8 mouse cellular contexts compared by ENCODE assay signal in genomic region chr3:87909874-87910273, GRCm38 (mm10). TPM values are rescaled to one million over a fixed set of nuclear protein-coding genes. Genes with fewer than 3 reads are reported as not detected.
DNase-seq lines count a peak whose midpoint lies in the region; ATAC-seq and TF ChIP-seq lines count a peak whose summit lies in the region.

No protein-coding gene starts in this region.

- intact Hi-C loops in left cerebral cortex, postnatal 10 days (cut with DNase I), result no loop called here

- peaks cover 31% of the 10 kb centered on the region for H3K4me1 ChIP-seq in kidney, embryonic 14.5 days (ENCODE audit: control insufficient read depth, insufficient read depth, low read length)
- peaks cover 40% of the 10 kb centered on the region for H3K4me1 ChIP-seq in bone marrow macrophage, adult 2 months (ENCODE audit: control insufficient read depth, insufficient read depth, low read length)
- H3K4me1 ChIP-seq in hindbrain, embryonic 15.5 days (replicated peaks), result peaks cover 42% of the 10 kb centered on the region

- peaks cover 20% of the 10 kb centered on the region for H3K36me3 ChIP-seq in kidney, embryonic 14.5 days (ENCODE audit: control insufficient read depth, insufficient read depth, low read length)
- H3K36me3 ChIP-seq in hindbrain, embryonic 15.5 days, result peaks cover 13% of the 10 kb centered on the region

- H3K4me3 ChIP-seq in kidney, embryonic 14.5 days (ENCODE audit: low read length), result peak overlapping the region; percentile 36
- H3K4me3 ChIP-seq in bone marrow macrophage, adult 2 months (ENCODE audit: insufficient read depth, low read length), result peak overlapping the region; percentile 26
- H3K4me3 ChIP-seq in hindbrain, embryonic 15.5 days, result no peak overlapping the region; the same call in 1 of the 2 replicates

- no peaks in the 10 kb centered on the region for H3K27me3 ChIP-seq in kidney, embryonic 14.5 days (ENCODE audit: control insufficient read depth, insufficient read depth, low read length)
- no peaks in the 10 kb centered on the region for H3K27me3 ChIP-seq in hindbrain, embryonic 15.5 days

- H3K9ac ChIP-seq in kidney, embryonic 14.5 days (ENCODE audit: low read depth, low read length), result peak overlapping the region; percentile 53; the same call in 1 of the 2 replicates
- H3K9ac ChIP-seq in hindbrain, embryonic 15.5 days, result peak overlapping the region; percentile 37

- 9% methylated on average over 4 of the region's 4 CpGs for WGBS in kidney, embryonic 14.5 days
- WGBS in hindbrain, embryonic 15.5 days, result 5% methylated on average over 4 of the region's 4 CpGs

- H3K9me3 ChIP-seq in kidney, embryonic 14.5 days (ENCODE audit: control insufficient read depth, low read length), result no peaks in the 10 kb centered on the region
- no peaks in the 10 kb centered on the region for H3K9me3 ChIP-seq in hindbrain, embryonic 15.5 days

- no peak for ATAC-seq in kidney, embryonic 14.5 days (ENCODE audit: low FRiP score, low TSS enrichment)
- no peak for ATAC-seq in hindbrain, embryonic 15.5 days (ENCODE audit: low FRiP score, low read depth)

- no peak for TF ChIP-seq POLR2A in bone marrow macrophage, adult 2 months (IDR thresholded peaks at IDR 0.05; ENCODE audit: borderline replicate concordance, low read depth, low read length)

- H3K27ac ChIP-seq in kidney, embryonic 14.5 days (ENCODE audit: low read depth, low read length), result peak overlapping the region; percentile 83
- peak overlapping the region; percentile 66 for H3K27ac ChIP-seq in bone marrow macrophage, adult 2 months (ENCODE audit: insufficient read depth, low read depth, low read length)
- H3K27ac ChIP-seq in hindbrain, embryonic 15.5 days (replicated peaks), result peak overlapping the region; percentile 81

- no peak for DNase-seq in kidney, adult 18-20 months
- peak; percentile 28 to 46 for DNase-seq in lung, postnatal 4 days
- DNase-seq in left cerebral cortex, postnatal 10 days (ENCODE audit: extremely low spot score in 1 of 2, low spot score in 2 of 2), result no peak
- no peak for DNase-seq in gastrocnemius, adult 18-20 months (ENCODE audit: low spot score)
- DNase-seq in thymus, postnatal 0 days (ENCODE audit: low spot score), result no peak

- TF ChIP-seq CTCF in bone marrow macrophage, adult 2 months (IDR thresholded peaks at IDR 0.05; ENCODE audit: low read depth, low read length), result no peak

- peak overlapping the region; percentile 69 for H3K4me2 ChIP-seq in kidney, embryonic 14.5 days (replicated peaks; ENCODE audit: low read depth, low read length)
- H3K4me2 ChIP-seq in hindbrain, embryonic 15.5 days, result peak overlapping the region; percentile 62

RNA-seq across cellular contexts. Expression of gene Hdgf, which starts 3.8 kb away (rescaled TPM):
- polyA plus RNA-seq in kidney, embryonic 14.5 days (2014; fragmentation: Nextera tagmentation; extraction: Ambion mirVana), result 231 and 254 TPM in 2 replicates
- polyA plus RNA-seq in bone marrow macrophage, adult 2 months (2012; ENCODE audit: insufficient read depth, insufficient read length, missing spikeins), result 170 and 180 TPM in 2 replicates
- 170 and 183 TPM in 2 replicates for polyA plus RNA-seq in hindbrain, embryonic 15.5 days (2015; fragmentation: Nextera tagmentation; extraction: Ambion mirVana)
- total RNA-seq in left cerebral cortex, postnatal 10 days (2021), result 100 to 1,000 TPM; 120 to 123 TPM
- total RNA-seq in gastrocnemius, adult 18-20 months (2021), result 100 to 1,000 TPM; 219 to 232 TPM
- polyA plus RNA-seq in thymus, postnatal 0 days (2015; fragmentation: Nextera tagmentation; extraction: Ambion mirVana), result 223 and 234 TPM in 2 replicates

RNA-seq across cellular contexts. Expression of gene Mrpl24, which starts 9.4 kb away (rescaled TPM):
- polyA plus RNA-seq in kidney, embryonic 14.5 days (2014; fragmentation: Nextera tagmentation; extraction: Ambion mirVana), result 76.7 and 81.0 TPM in 2 replicates
- polyA plus RNA-seq in bone marrow macrophage, adult 2 months (2012; ENCODE audit: insufficient read depth, insufficient read length, missing spikeins), result 139 and 147 TPM in 2 replicates
- polyA plus RNA-seq in hindbrain, embryonic 15.5 days (2015; fragmentation: Nextera tagmentation; extraction: Ambion mirVana), result 48.6 and 56.2 TPM in 2 replicates
- total RNA-seq in left cerebral cortex, postnatal 10 days (2021), result 10 to 100 TPM; 45.7 to 50.5 TPM
- 10 to 100 TPM; 42.2 to 49.1 TPM for total RNA-seq in gastrocnemius, adult 18-20 months (2021)
- 107 and 108 TPM in 2 replicates for polyA plus RNA-seq in thymus, postnatal 0 days (2015; fragmentation: Nextera tagmentation; extraction: Ambion mirVana)

RNA-seq across cellular contexts. Expression of gene Isg20l2, which starts 20.2 kb away (rescaled TPM):
- 34.6 and 45.5 TPM in 2 replicates for polyA plus RNA-seq in kidney, embryonic 14.5 days (2014; fragmentation: Nextera tagmentation; extraction: Ambion mirVana)
- polyA plus RNA-seq in bone marrow macrophage, adult 2 months (2012; ENCODE audit: insufficient read depth, insufficient read length, missing spikeins), result 22.0 and 22.3 TPM in 2 replicates
- 30.7 and 33.3 TPM in 2 replicates for polyA plus RNA-seq in hindbrain, embryonic 15.5 days (2015; fragmentation: Nextera tagmentation; extraction: Ambion mirVana)
- total RNA-seq in left cerebral cortex, postnatal 10 days (2021), result 10 to 100 TPM; 17.0 to 17.3 TPM
- 1 to 10 TPM; 6.3 to 8.1 TPM for total RNA-seq in gastrocnemius, adult 18-20 months (2021)
- polyA plus RNA-seq in thymus, postnatal 0 days (2015; fragmentation: Nextera tagmentation; extraction: Ambion mirVana), result 58.9 and 61.4 TPM in 2 replicates

RNA-seq across cellular contexts. Expression of gene Rrnad1, which starts 20.6 kb away (rescaled TPM):
- 19.3 and 21.6 TPM in 2 replicates for polyA plus RNA-seq in kidney, embryonic 14.5 days (2014; fragmentation: Nextera tagmentation; extraction: Ambion mirVana)
- 17.8 and 23.3 TPM in 2 replicates for polyA plus RNA-seq in bone marrow macrophage, adult 2 months (2012; ENCODE audit: insufficient read depth, insufficient read length, missing spikeins)
- polyA plus RNA-seq in hindbrain, embryonic 15.5 days (2015; fragmentation: Nextera tagmentation; extraction: Ambion mirVana), result 20.1 and 20.3 TPM in 2 replicates
- total RNA-seq in left cerebral cortex, postnatal 10 days (2021), result 10 to 100 TPM; 16.6 to 18.8 TPM
- total RNA-seq in gastrocnemius, adult 18-20 months (2021), result 1 to 10 TPM; 3.2 to 3.4 TPM
- polyA plus RNA-seq in thymus, postnatal 0 days (2015; fragmentation: Nextera tagmentation; extraction: Ambion mirVana), result 15.7 and 16.6 TPM in 2 replicates

RNA-seq across cellular contexts. Expression of gene Prcc, which starts 24.5 kb away (rescaled TPM):
- 15.6 and 16.6 TPM in 2 replicates for polyA plus RNA-seq in kidney, embryonic 14.5 days (2014; fragmentation: Nextera tagmentation; extraction: Ambion mirVana)
- 31.2 and 34.8 TPM in 2 replicates for polyA plus RNA-seq in bone marrow macrophage, adult 2 months (2012; ENCODE audit: insufficient read depth, insufficient read length, missing spikeins)
- 15.6 and 18.5 TPM in 2 replicates for polyA plus RNA-seq in hindbrain, embryonic 15.5 days (2015; fragmentation: Nextera tagmentation; extraction: Ambion mirVana)
- 10 to 100 TPM; 63.0 to 63.8 TPM for total RNA-seq in left cerebral cortex, postnatal 10 days (2021)
- total RNA-seq in gastrocnemius, adult 18-20 months (2021), result 10 to 100 TPM; 48.3 to 55.2 TPM
- polyA plus RNA-seq in thymus, postnatal 0 days (2015; fragmentation: Nextera tagmentation; extraction: Ambion mirVana), result 13.9 and 14.4 TPM in 2 replicates

Comparison
In these comparisons a context has a peak if more than half of its experiments do, and no peak if none do; other contexts are left out.
1. DNase-seq: peak in lung, postnatal 4 days (2 of 2); none in kidney, adult 18-20 months (single experiment), left cerebral cortex, postnatal 10 days (0 of 2), gastrocnemius, adult 18-20 months (single experiment) and thymus, postnatal 0 days (single experiment).
2. Peak in every context shown above with its lines, with median percentiles within 50 percentile points of each other: H3K27ac ChIP-seq.